Mouse (Mus musculus) heart, postnatal 36 days (tissue): ENCODE measurements around the gene Exoc2. TPM values are rescaled to one million over a fixed set of nuclear protein-coding genes. Genes with fewer than 3 reads are reported as not detected.

Experiments
- DNase-seq, 2 experiments: peaks; one replicate each; pipeline ENCODE4 v3.0.0; 2021 to 2022
- intact Hi-C: fragments of 180-260 bp; cut with DNase I; formaldehyde crosslinking; loops from one replicate; pipeline ENCODE4 v1.15.1; 2025
- total RNA-seq, 2 experiments: library from RNA; stranded (reverse); gene quantifications; 2 replicates each; pipeline ENCODE4 v1.2.3; 2021

Exoc2 gene
- total RNA-seq, 2 experiments from 2014 or later = 14.4 to 16.5 TPM

GRCm38 (mm10) chr13:30976536-30977084, 2.7 kb upstream of the Exoc2 start:
- intact Hi-C loops = no loop called here
- no peak for DNase-seq

GRCm38 (mm10) chr13:30974247-30974630, 346 bp upstream of the Exoc2 start:
- intact Hi-C loops = no loop called here
- no peak for DNase-seq

DNA sequence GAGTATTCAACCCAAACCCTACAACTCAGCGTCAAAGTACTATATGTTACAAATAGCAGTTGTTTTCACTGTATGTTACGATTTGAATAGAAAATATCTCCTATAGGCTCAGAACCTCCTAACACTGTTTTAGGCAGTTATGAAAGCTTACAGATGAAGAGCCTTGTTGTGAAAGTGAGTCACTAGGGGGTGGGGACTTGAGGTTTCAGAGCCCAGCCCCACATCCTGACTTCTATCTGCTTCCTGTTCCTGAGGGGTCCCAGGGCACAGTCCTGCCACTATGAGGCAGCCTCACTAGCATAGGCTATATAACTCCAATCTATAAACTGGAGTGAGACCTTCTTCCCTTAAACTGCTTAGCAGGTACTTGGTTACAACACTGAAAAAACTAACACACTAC, 1.8 kb downstream of the Exoc2 start:
- DNase-seq = no peak

DNA sequence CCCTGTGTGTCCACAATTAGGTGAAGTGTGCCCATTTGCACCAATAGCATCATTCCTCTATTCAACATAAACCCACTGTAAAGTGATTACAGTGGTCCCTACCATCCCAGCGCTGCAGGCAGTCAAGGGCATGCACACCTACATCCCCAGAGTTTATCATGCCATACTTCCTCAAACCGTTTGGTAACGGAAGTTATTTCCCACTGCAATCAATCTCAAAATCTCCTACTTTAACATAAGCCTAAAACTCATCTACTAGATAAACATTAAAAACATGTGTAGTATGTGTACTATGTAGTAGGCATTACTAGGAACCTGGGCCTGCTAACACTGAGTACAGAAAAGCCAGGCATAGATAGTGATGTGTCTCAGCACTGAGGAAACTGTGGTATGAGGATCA, 2.8 kb downstream of the Exoc2 start:
- no peak for DNase-seq
- intact Hi-C loops = no loop called here

More for the DNA sequence above, 1.8 kb downstream of the Exoc2 start:
- intact Hi-C loops = no loop called here

- DNase-seq = peak in 1 of 2 experiments; percentile 26
- intact Hi-C loops = no loop called here
Observed at GRCm38 (mm10) chr13:30968311-30968710, 5.6 kb downstream of the Exoc2 start.

- no peak for DNase-seq
- intact Hi-C loops = no loop called here
Observed at GRCm38 (mm10) chr13:30966507-30966911, 7.4 kb downstream of the Exoc2 start.

- DNase-seq = no peak
- intact Hi-C loops = no loop called here
Observed at GRCm38 (mm10) chr13:30961932-30962331, 12.0 kb downstream of the Exoc2 start.

DNA sequence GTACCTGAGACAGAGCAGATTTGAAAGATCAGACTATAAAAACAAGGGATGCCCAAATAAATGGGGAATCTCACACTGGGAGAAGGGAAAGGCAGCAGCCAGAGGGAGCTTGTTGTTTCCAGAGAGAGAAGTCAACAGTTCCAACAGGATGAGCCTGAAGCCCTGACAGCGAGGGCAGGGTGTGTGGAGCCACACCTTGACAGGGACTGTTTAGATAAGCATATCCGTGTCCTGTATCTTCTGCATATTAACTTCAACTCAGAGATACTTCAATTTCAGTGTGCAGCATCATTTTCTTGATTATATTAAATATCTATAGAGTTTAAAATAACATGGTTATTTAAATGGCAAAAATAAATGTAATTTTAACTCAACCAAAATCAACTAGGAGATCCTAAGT, 13.2 kb downstream of the Exoc2 start:
- intact Hi-C loops = no loop called here
- no peak for DNase-seq

- DNase-seq = no peak
- intact Hi-C loops = no loop called here
Observed at GRCm38 (mm10) chr13:30953580-30953979, 20.3 kb downstream of the Exoc2 start.

- intact Hi-C loops = no loop called here
- no peak for DNase-seq
Observed at GRCm38 (mm10) chr13:30952044-30952443, 21.8 kb downstream of the Exoc2 start.

GRCm38 (mm10) chr13:30949181-30949580, 24.7 kb downstream of the Exoc2 start:
- intact Hi-C loops = no loop called here

GRCm38 (mm10) chr13:30947540-30947939, 26.4 kb downstream of the Exoc2 start, which contains the start of gene Hus1b:
Gene Hus1b (minus strand): TSS chr13:30947759.
- intact Hi-C loops = no loop called here

More at GRCm38 (mm10) chr13:30949181-30949580, 24.7 kb downstream of the Exoc2 start:
- no peak for DNase-seq

GRCm38 (mm10) chr13:30947129-30947528, 26.8 kb downstream of the Exoc2 start:
- intact Hi-C loops = no loop called here
- DNase-seq = no peak

More at GRCm38 (mm10) chr13:30947540-30947939, 26.4 kb downstream of the Exoc2 start, which contains the start of gene Hus1b:
- DNase-seq = no peak

DNA sequence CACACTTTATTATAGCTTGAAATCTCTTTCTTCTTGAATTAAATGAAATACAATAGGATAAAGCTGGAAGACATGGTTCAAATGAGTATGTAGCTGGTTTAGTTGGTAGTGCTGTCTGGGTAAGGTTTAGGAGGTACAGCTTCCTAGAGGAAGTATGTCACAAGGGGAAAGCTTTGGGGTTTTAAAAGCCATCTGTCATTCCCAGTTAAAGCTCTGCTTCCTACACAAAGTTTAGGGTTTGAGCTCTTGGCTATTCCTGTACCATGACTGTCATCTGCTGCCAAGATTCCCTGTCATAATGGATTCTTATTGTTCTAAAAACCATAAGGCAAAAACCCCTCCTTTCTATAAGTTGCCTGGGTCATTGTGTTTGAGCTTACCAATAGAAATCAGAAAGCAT, 28.1 kb downstream of the Exoc2 start:
- intact Hi-C loops = no loop called here
- no peak for DNase-seq

GRCm38 (mm10) chr13:30932972-30933371, 40.9 kb downstream of the Exoc2 start:
- intact Hi-C loops = no loop called here
- DNase-seq = no peak

DNA sequence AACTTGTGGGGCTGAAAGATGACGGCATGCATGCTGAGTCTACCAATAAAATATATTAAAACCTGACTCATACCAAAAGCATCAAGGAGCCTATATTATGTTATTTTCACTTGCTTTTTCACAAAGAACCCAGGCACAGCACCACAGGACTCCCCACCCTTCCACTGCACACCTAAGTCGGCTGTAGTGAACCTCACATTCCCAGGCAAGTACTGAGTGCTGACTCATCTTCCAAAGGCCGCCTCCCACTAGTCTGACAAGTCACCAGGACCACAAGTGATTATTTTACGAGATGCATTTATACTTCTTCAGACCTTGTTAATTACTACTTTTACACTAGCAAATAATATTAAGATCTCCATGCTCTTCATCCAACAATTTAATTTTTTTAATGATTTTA, 42.3 kb downstream of the Exoc2 start:
- intact Hi-C loops = no loop called here
- DNase-seq = no peak

DNA sequence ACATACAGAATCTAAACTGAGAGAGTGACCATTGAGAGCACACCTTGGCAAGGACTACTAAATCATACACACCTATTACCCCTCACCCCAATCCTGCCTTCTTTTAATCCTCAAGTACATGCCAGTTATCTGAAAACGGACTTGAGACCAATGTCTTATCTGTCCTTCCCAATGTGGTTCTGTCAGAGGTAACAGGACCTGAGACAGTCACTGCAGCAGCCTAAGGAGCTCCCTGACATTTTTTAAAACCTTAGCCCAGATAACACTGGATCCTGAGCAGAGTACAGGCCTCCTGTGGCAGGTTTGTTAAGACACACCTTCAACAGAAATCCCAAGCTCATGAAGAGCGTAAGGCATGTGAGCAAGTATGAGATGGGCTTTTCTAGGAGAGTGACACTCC, 44.8 kb downstream of the Exoc2 start:
- DNase-seq = no peak
- intact Hi-C loops = no loop called here

- intact Hi-C loops = no loop called here
Observed at GRCm38 (mm10) chr13:30924269-30924668, 49.6 kb downstream of the Exoc2 start.

GRCm38 (mm10) chr13:30921914-30922313, 52.0 kb downstream of the Exoc2 start:
- intact Hi-C loops = no loop called here
- no peak for DNase-seq

More at GRCm38 (mm10) chr13:30924269-30924668, 49.6 kb downstream of the Exoc2 start:
- no peak for DNase-seq

DNA sequence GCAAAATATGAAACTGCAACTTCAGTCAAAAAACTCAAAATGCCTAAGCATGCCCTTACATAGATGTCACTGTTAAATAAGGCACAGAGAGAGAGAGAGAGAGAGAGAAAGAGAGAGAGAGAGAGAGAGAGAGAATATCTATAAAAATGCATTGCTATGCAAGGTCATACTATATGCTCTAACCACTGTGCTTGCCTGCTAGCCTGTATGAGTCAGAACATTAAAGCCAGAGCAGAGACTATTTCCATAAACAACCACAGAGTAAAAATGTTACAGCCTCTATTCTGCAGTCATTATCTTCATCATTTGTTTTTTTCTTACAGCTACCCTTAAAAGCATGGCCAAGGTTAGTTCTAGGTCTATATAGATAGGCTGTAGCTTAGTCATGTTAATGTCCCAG, 60.1 kb downstream of the Exoc2 start:
- no peak for DNase-seq
- intact Hi-C loops = no loop called here

- intact Hi-C loops = no loop called here
- no peak for DNase-seq
Observed at GRCm38 (mm10) chr13:30913028-30913427, 60.9 kb downstream of the Exoc2 start.

DNA sequence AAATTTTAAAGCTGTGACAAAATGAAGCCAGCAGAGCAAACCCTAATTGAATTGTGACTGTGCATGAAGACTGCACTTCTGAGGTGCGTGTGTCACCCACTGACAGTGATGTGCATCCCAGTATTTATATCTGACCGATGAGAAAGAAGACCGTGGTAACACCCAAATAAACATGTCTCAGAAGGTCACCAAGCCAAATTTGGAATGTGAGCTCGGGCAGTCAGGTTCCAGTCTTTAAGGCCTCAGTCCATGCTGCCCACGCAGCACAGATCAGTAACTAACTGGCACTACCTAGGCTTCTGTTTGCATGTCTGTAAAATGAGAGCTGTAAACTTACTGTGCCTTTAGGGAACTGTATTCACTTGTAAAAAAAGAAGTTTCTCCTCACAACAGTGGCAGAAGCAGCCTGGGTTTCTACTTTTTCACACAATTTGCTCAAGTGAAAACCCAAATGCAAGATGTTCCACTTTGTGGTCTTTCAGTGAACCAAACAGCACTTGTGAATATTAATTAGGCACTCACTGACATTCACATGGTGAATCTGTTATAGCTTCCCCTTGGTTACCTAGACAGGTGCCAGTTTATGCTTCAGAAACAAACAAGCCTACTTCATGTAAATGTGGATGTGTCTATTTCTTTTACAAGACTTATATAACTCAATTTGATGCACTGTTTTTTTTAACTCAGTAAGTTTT, 61.8 kb downstream of the Exoc2 start:
- DNase-seq = no peak
- intact Hi-C loops = no loop called here
